Mouse (Mus musculus) MEL (cell line): Measurements from ENCODE around the gene Zfp74.

ENCODE experiments used
- CTCF ChIP-seq, 3 experiments: IDR thresholded peaks in 2 of 3; conservative IDR thresholded peaks in 1 of 3; 2 replicates each; pipeline ENCODE4 v1.5.1; 2011 to 2012; ENCODE audit warnings: low read length in 3 of 3, low read depth in 2 of 3, mild to moderate bottlenecking in 2 of 3, improper control_type of control experiment in 1 of 3, inconsistent platforms in 1 of 3, mixed read lengths in 1 of 3, moderate library complexity in 1 of 3; ENCODE audit not compliant: control insufficient read depth in 1 of 3, insufficient read depth in 1 of 3, poor library complexity in 1 of 3, severe bottlenecking in 1 of 3
- TCF12 ChIP-seq: IDR thresholded peaks from 2 replicates; pipeline ENCODE4 v1.6.1; 2014; ENCODE audit warnings: low read depth, mild to moderate bottlenecking, inconsistent platforms, low read length, improper control_type of control experiment, moderate library complexity

DNA sequence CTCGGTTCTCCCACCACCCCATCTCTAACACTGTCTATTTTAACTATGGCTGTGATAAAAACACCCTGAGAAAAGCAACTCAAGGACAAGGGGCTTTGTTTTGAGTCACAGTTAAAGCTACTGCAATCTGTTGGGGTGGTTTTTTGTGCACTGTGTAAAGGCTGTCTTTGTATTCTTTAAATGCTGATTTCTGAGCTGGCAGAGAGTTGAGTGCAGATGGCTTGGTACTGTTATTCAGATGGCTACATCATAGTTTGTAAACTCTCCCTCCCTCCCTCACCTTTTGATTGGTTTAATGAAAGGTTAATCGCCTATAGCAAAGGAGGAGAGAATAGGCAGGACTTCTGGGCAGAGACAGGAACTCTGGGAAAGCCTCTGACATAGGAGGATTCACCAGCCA is 9.7 kb downstream of the Zfp74 start:
- no peak for TF ChIP-seq TCF12
- no peak for TF ChIP-seq CTCF (IDR thresholded peaks at IDR 0.05 in 2 of 3, conservative IDR thresholded peaks at IDR 0.05 in 1 of 3; ENCODE audit: control insufficient read depth in 1 of 3, insufficient read depth in 1 of 3, low read depth in 2 of 3, low read length in 3 of 3, poor library complexity in 1 of 3, severe bottlenecking in 1 of 3)
